Mouse (Mus musculus): ENCODE results near the gene Man2a1.

DNA sequence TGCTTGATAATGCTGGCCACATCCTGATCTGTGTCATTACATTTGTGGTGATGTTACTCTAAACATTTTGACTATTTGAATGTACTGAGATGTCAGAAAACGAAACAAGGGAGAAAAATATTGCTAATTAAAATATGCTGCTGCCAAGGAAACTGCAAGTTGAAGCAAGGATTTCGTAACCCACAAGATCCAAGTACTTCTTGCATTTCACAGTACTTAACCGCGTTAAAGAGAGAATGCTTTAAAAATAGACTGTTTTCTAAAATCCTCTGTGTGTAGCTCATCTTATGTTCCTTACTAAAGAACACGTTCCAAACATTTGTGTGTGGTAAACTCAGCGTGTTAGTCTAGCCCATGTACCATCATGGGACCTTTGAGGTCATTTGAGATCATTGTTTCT lies 153.0 kb downstream of the Man2a1 start:
- TF ChIP-seq EP300 (IDR thresholded peaks at IDR 0.05; ENCODE audit: low read depth) (no peak), CTCF (IDR thresholded peaks at IDR 0.05; ENCODE audit: low read depth) (no peak)

Measured in liver, postnatal 0 days (tissue).